Mouse (Mus musculus): ENCODE data around the gene Rmdn3. TPM values are rescaled to one million over a fixed set of nuclear protein-coding genes. Genes with fewer than 3 reads are reported as not detected.

Gene Rmdn3
- polyA plus RNA-seq, 1 experiment from 2014 or later, result 52.9 TPM

DNA sequence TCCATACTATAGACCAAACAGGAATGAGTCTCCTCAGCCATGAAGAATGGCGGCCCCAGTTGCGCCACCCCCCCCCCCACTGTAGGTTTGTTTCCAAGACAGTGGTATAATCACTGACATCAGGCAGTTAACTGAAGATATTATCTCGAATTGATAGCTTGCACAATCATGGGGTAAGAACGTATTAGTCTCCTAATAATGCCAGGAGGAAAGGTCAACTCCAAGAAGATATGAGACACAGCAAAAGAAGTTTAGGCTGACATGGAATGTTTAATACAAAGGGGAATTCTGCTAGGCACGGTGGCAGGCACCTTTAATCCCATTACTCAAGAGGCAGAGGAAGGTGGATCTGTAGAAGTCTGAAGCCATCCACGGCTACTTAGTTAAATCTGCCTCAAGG lies 10.4 kb downstream of the Rmdn3 start:
- Histone ChIP-seq H3K27ac (ENCODE audit: low read length) (no peak overlapping the region), H3K36me3 (ENCODE audit: control insufficient read depth, insufficient read depth, low read length) (peaks cover 40% of the 10 kb centered on the region), H3K9ac (ENCODE audit: low read depth, low read length) (no peak overlapping the region), H3K4me2 (ENCODE audit: low read length) (no peak overlapping the region), H3K9me3 (replicated peaks; ENCODE audit: control insufficient read depth, low read length, poor library complexity, severe bottlenecking) (no peaks in the 10 kb centered on the region), H3K4me1 (ENCODE audit: control insufficient read depth, insufficient read depth, low read length) (no peaks in the 10 kb centered on the region), H3K27me3 (ENCODE audit: control insufficient read depth, insufficient read depth, low read depth, low read length) (no peaks in the 10 kb centered on the region), H3K4me3 (ENCODE audit: low read depth, low read length) (no peak overlapping the region)
- WGBS, result 76% methylated on average over 6 of the region's 6 CpGs
- ATAC-seq, result no peak

GRCm38 (mm10) chr2:119145199-119145598 lies 11.6 kb downstream of the Rmdn3 start:
- no peak overlapping the region for H3K27ac ChIP-seq (ENCODE audit: low read length)
- no peak overlapping the region for H3K4me3 ChIP-seq (ENCODE audit: low read depth, low read length)
- H3K27me3 ChIP-seq (ENCODE audit: control insufficient read depth, insufficient read depth, low read depth, low read length), result no peaks in the 10 kb centered on the region
- ATAC-seq, result no peak
- 92% methylated on average over 2 of the region's 2 CpGs for WGBS
- H3K9ac ChIP-seq (ENCODE audit: low read depth, low read length), result no peak overlapping the region
- no peaks in the 10 kb centered on the region for H3K9me3 ChIP-seq (replicated peaks; ENCODE audit: control insufficient read depth, low read length, poor library complexity, severe bottlenecking)
- peaks cover 42% of the 10 kb centered on the region for H3K36me3 ChIP-seq (ENCODE audit: control insufficient read depth, insufficient read depth, low read length)
- no peaks in the 10 kb centered on the region for H3K4me1 ChIP-seq (ENCODE audit: control insufficient read depth, insufficient read depth, low read length)
- H3K4me2 ChIP-seq (ENCODE audit: low read length), result no peak overlapping the region

GRCm38 (mm10) chr2:119136346-119136898 lies 20.4 kb downstream of the Rmdn3 start:
- Histone ChIP-seq H3K27ac (ENCODE audit: low read length) (no peak overlapping the region), H3K4me1 (ENCODE audit: control insufficient read depth, insufficient read depth, low read length) (no peaks in the 10 kb centered on the region), H3K27me3 (ENCODE audit: control insufficient read depth, insufficient read depth, low read depth, low read length) (no peaks in the 10 kb centered on the region), H3K9me3 (replicated peaks; ENCODE audit: control insufficient read depth, low read length, poor library complexity, severe bottlenecking) (no peaks in the 10 kb centered on the region), H3K4me3 (ENCODE audit: low read depth, low read length) (no peak overlapping the region), H3K36me3 (ENCODE audit: control insufficient read depth, insufficient read depth, low read length) (peaks cover 39% of the 10 kb centered on the region), H3K4me2 (ENCODE audit: low read length) (no peak overlapping the region), H3K9ac (ENCODE audit: low read depth, low read length) (no peak overlapping the region)
- no peak for ATAC-seq
- 91% methylated on average over 5 of the region's 5 CpGs for WGBS

GRCm38 (mm10) chr2:119113121-119113925 lies 43.5 kb downstream of the Rmdn3 start:
- H3K9ac ChIP-seq (ENCODE audit: low read depth, low read length), result peak overlapping the region; percentile 70
- 14% methylated on average over 20 of the region's 20 CpGs for WGBS
- ATAC-seq, result peak; percentile 15
- peak overlapping the region; percentile 65 for H3K4me3 ChIP-seq (ENCODE audit: low read depth, low read length)
- H3K27ac ChIP-seq (ENCODE audit: low read length), result no peak overlapping the region
- no peaks in the 10 kb centered on the region for H3K36me3 ChIP-seq (ENCODE audit: control insufficient read depth, insufficient read depth, low read length)
- no peaks in the 10 kb centered on the region for H3K27me3 ChIP-seq (ENCODE audit: control insufficient read depth, insufficient read depth, low read depth, low read length)
- H3K4me1 ChIP-seq (ENCODE audit: control insufficient read depth, insufficient read depth, low read length), result peaks cover 3% of the 10 kb centered on the region
- peak overlapping the region; percentile 96 for H3K4me2 ChIP-seq (ENCODE audit: low read length)
- no peaks in the 10 kb centered on the region for H3K9me3 ChIP-seq (replicated peaks; ENCODE audit: control insufficient read depth, low read length, poor library complexity, severe bottlenecking)

DNA sequence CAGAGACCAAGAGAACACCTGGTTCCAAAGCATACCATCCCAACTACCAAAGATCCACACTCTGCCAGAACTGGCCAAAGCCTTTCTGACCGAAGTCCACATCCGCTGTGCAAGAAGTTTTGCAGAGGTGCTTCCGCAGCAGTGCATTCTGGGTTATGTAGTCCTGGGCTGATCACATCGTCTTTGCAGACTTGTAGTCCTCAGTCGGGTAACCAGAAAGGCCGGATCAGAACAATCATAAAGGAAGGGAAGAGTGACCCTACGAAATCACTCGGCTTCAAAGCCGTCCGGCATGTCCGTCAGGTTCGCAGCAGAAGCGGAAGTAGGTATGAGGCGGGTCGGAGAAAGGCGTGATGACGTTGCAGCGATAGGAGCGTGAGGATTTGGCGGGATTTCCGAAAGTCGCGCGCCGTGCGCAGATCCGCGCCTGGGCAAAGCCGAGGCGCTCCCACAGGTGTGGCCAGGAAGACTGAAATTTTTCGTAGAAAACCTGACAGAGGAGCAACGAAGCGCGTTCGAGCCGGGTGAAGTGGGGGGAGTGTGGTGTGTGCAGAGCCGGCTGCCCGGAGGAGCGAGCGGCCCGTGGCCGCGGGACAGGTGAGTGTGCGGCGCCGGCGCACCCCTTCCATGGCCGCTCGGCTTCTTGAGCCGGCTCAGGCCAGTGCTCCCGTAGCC lies 44.3 kb downstream of the Rmdn3 start, which contains the start of gene Rad51:
Gene Rad51, plus strand, starts transcription at position 356 of the 675 bp plus-strand sequence.
- Histone ChIP-seq H3K4me2 (ENCODE audit: low read length) (peak within 1 kb of the TSS; percentile 96), H3K27ac (ENCODE audit: low read length) (peak within 1 kb of the TSS; percentile 91), H3K36me3 (ENCODE audit: control insufficient read depth, insufficient read depth, low read length) (no peaks in the 10 kb centered on the region), H3K9ac (ENCODE audit: low read depth, low read length) (peak within 1 kb of the TSS; percentile 70), H3K27me3 (ENCODE audit: control insufficient read depth, insufficient read depth, low read depth, low read length) (no peaks in the 10 kb centered on the region), H3K4me1 (ENCODE audit: control insufficient read depth, insufficient read depth, low read length) (peaks cover 3% of the 10 kb centered on the region), H3K9me3 (replicated peaks; ENCODE audit: control insufficient read depth, low read length, poor library complexity, severe bottlenecking) (no peaks in the 10 kb centered on the region), H3K4me3 (ENCODE audit: low read depth, low read length) (peak within 1 kb of the TSS; percentile 65)
- ATAC-seq, result peak; percentile 97
- WGBS, result under 1% methylated on average over 51 of the region's 51 CpGs

- H3K27me3 ChIP-seq (ENCODE audit: control insufficient read depth, insufficient read depth, low read depth, low read length), result no peaks in the 10 kb centered on the region
- ATAC-seq, result no peak
- peaks cover 3% of the 10 kb centered on the region for H3K4me1 ChIP-seq (ENCODE audit: control insufficient read depth, insufficient read depth, low read length)
- H3K27ac ChIP-seq (ENCODE audit: low read length), result no peak overlapping the region
- no peaks in the 10 kb centered on the region for H3K9me3 ChIP-seq (replicated peaks; ENCODE audit: control insufficient read depth, low read length, poor library complexity, severe bottlenecking)
- H3K9ac ChIP-seq (ENCODE audit: low read depth, low read length), result no peak overlapping the region
- WGBS, result 90% methylated on average over 3 of the region's 3 CpGs
- no peaks in the 10 kb centered on the region for H3K36me3 ChIP-seq (ENCODE audit: control insufficient read depth, insufficient read depth, low read length)
- no peak overlapping the region for H3K4me3 ChIP-seq (ENCODE audit: low read depth, low read length)
- no peak overlapping the region for H3K4me2 ChIP-seq (ENCODE audit: low read length)
Observed at GRCm38 (mm10) chr2:119111060-119111459, 45.8 kb downstream of the Rmdn3 start.

- Histone ChIP-seq H3K9me3 (replicated peaks; ENCODE audit: control insufficient read depth, low read length, poor library complexity, severe bottlenecking) (no peaks in the 10 kb centered on the region), H3K4me3 (ENCODE audit: low read depth, low read length) (no peak overlapping the region), H3K27ac (ENCODE audit: low read length) (no peak overlapping the region)
Observed at GRCm38 (mm10) chr2:119108554-119108953, 48.3 kb downstream of the Rmdn3 start.

GRCm38 (mm10) chr2:119106583-119106982 lies 50.3 kb downstream of the Rmdn3 start:
- no peak overlapping the region for H3K27ac ChIP-seq (ENCODE audit: low read length)
- ATAC-seq, result no peak
- no peaks in the 10 kb centered on the region for H3K9me3 ChIP-seq (replicated peaks; ENCODE audit: control insufficient read depth, low read length, poor library complexity, severe bottlenecking)
- no peaks in the 10 kb centered on the region for H3K36me3 ChIP-seq (ENCODE audit: control insufficient read depth, insufficient read depth, low read length)
- 89% methylated on average over 5 of the region's 5 CpGs for WGBS
- no peaks in the 10 kb centered on the region for H3K4me1 ChIP-seq (ENCODE audit: control insufficient read depth, insufficient read depth, low read length)
- no peak overlapping the region for H3K4me2 ChIP-seq (ENCODE audit: low read length)
- H3K4me3 ChIP-seq (ENCODE audit: low read depth, low read length), result no peak overlapping the region
- no peak overlapping the region for H3K9ac ChIP-seq (ENCODE audit: low read depth, low read length)
- H3K27me3 ChIP-seq (ENCODE audit: control insufficient read depth, insufficient read depth, low read depth, low read length), result no peaks in the 10 kb centered on the region

More at GRCm38 (mm10) chr2:119108554-119108953, 48.3 kb downstream of the Rmdn3 start:
- H3K36me3 ChIP-seq (ENCODE audit: control insufficient read depth, insufficient read depth, low read length), result no peaks in the 10 kb centered on the region
- no peak for ATAC-seq
- H3K4me2 ChIP-seq (ENCODE audit: low read length), result no peak overlapping the region
- 79% methylated on average over 4 of the region's 4 CpGs for WGBS
- H3K9ac ChIP-seq (ENCODE audit: low read depth, low read length), result no peak overlapping the region
- H3K4me1 ChIP-seq (ENCODE audit: control insufficient read depth, insufficient read depth, low read length), result peaks cover 3% of the 10 kb centered on the region
- H3K27me3 ChIP-seq (ENCODE audit: control insufficient read depth, insufficient read depth, low read depth, low read length), result no peaks in the 10 kb centered on the region

DNA sequence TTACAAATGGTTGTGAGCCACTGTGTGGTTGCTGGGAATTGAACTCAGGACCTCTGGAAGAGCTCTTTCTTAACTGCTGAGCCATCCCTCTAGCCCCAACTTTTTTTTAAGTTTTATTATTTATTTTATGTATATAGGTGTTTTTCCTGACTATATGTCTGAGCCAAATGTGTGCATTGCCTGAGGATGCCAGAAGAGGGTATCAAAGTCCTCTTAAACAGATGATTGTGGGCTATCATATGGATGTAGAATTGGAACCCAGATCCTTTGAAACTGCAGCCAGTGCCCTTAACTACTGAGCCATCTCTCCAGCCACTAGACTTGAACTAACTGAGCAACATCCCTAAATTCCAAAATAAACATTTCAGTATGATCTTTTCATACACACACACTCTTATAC lies 55.3 kb downstream of the Rmdn3 start:
- Histone ChIP-seq H3K4me1 (ENCODE audit: control insufficient read depth, insufficient read depth, low read length) (no peaks in the 10 kb centered on the region), H3K27me3 (ENCODE audit: control insufficient read depth, insufficient read depth, low read depth, low read length) (no peaks in the 10 kb centered on the region), H3K4me3 (ENCODE audit: low read depth, low read length) (no peak overlapping the region), H3K36me3 (ENCODE audit: control insufficient read depth, insufficient read depth, low read length) (no peaks in the 10 kb centered on the region), H3K27ac (ENCODE audit: low read length) (no peak overlapping the region), H3K9ac (ENCODE audit: low read depth, low read length) (no peak overlapping the region), H3K4me2 (ENCODE audit: low read length) (no peak overlapping the region), H3K9me3 (replicated peaks; ENCODE audit: control insufficient read depth, low read length, poor library complexity, severe bottlenecking) (no peaks in the 10 kb centered on the region)
- no peak for ATAC-seq

Data from midbrain, embryonic 16.5 days (tissue).